Mouse (Mus musculus): ENCODE results near the gene Mbl1.

GRCm38 (mm10) chr14:41151220-41151898 lies at the start of gene Mbl1:
- TF ChIP-seq USF1 (IDR thresholded peaks at IDR 0.05; ENCODE audit: low read depth) (no peak), CTCF (IDR thresholded peaks at IDR 0.05; ENCODE audit: control insufficient read depth, insufficient read depth, insufficient read length) (no peak)

Data from C2C12 (cell line).